Mouse (Mus musculus) forebrain, embryonic 14.5 days (tissue): ENCODE data around the gene Btk. TPM values are rescaled to one million over a fixed set of nuclear protein-coding genes. Genes with fewer than 3 reads are reported as not detected.

ENCODE experiments used
- ATAC-seq: fragments of 200-750 bp; cut with Nextera tagmentation; 2 replicates; pipeline ENCODE4 v1.8.0; 2017; ENCODE audit warnings: mild to moderate bottlenecking, moderate library complexity
- DNase-seq: peaks from one replicate; pipeline ENCODE4 v3.0.0-alpha.2; 2015; ENCODE audit warnings: low spot score
- H3K27ac ChIP-seq: fragments of 300-500 bp; sonication (generic); 2 replicates; pipeline ENCODE4 v1.5.1; 2014; ENCODE audit warnings: low read depth, mild to moderate bottlenecking, control low read depth, low read length, moderate library complexity
- H3K27me3 ChIP-seq: fragments of 300-500 bp; sonication (generic); replicated peaks from 2 replicates; pipeline ENCODE4 v1.6.1; 2014; ENCODE audit warnings: low read length, control low read depth, mixed read lengths; ENCODE audit not compliant: control insufficient read depth, insufficient read depth
- H3K36me3 ChIP-seq: fragments of 300-500 bp; sonication (generic); 2 replicates; pipeline ENCODE4 v1.6.1; 2014; ENCODE audit warnings: low read length, control low read depth; ENCODE audit not compliant: control insufficient read depth, insufficient read depth
- H3K4me1 ChIP-seq: fragments of 300-500 bp; sonication (generic); 2 replicates; pipeline ENCODE4 v1.6.1; 2014; ENCODE audit warnings: antibody characterized with exemption, low read length, control low read depth; ENCODE audit not compliant: control insufficient read depth, insufficient read depth
- H3K4me2 ChIP-seq: fragments of 300-500 bp; sonication (generic); 2 replicates; pipeline ENCODE4 v1.6.1; 2014; ENCODE audit warnings: mild to moderate bottlenecking, control low read depth, low read length
- H3K4me3 ChIP-seq: fragments of 300-500 bp; sonication (generic); 2 replicates; pipeline ENCODE4 v1.5.1; 2014; ENCODE audit warnings: low read depth, low read length, control low read depth
- H3K9ac ChIP-seq: fragments of 300-500 bp; sonication (generic); 2 replicates; pipeline ENCODE4 v1.6.1; 2014; ENCODE audit warnings: mild to moderate bottlenecking, low read length, control low read depth, moderate library complexity
- H3K9me3 ChIP-seq: fragments of 300-500 bp; sonication (generic); replicated peaks from 2 replicates; pipeline ENCODE4 v1.6.1; 2016; ENCODE audit warnings: low read length, control low read depth, mixed read lengths; ENCODE audit not compliant: control insufficient read depth
- WGBS: fragments of 180-500 bp; shearing (Covaris S2); extraction: QIAGEN DNeasy Blood & Tissue Kit; methylation state at CpG from one replicate; pipeline ENCODE4 v1.1.7; 2014; 5-methylcytosine and 5-hydroxymethylcytosine counted together
- polyA plus RNA-seq: library from polyadenylated mRNA; unstranded; fragments of >200 nt; fragmentation: Nextera tagmentation; extraction: Ambion mirVana; gene quantifications from 2 replicates; pipeline ENCODE4 v1.2.1, GENCODE M21; 2014

Gene Btk
- polyA plus RNA-seq, 1 experiment from 2014 or later, result 0.28 TPM

DNA sequence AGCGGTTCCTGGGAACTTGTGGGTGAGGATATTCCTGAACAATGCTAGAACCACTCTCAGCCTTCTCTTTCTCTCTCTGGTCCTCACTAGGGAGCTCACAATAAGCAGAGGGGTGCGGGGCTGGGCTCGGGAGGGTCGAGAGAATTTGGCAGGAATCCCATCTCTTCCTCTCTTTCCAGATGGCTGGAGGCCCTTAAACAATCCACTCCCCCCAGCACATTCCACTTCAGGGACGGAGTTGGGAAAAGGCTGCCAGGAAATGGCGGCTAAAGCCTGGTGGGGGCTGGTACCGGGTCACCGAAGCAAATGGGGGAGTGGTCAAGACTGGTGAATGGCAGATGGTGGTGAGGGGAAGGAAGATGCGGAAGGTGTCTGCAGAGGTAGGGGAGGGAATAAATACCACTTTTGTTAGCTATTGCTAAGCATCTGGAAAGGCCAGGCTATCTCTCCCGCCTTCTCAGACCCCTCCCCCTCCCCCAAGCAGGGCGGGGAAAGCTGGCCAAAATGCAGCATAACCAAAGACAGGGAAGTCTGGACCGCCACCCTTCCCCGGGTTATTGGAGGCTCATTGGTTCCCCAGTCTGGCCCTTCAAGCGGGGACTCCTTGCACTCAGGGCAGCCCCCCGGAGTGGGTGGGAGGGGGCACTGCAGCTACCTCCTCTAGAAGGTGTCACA, 29.1 kb upstream of the Btk start:
- no peaks in the 10 kb centered on the region for H3K9me3 ChIP-seq
- H3K27ac ChIP-seq, result peak overlapping the region; percentile 82
- H3K4me1 ChIP-seq, result no peaks in the 10 kb centered on the region
- ATAC-seq, result peak; percentile 92
- H3K9ac ChIP-seq, result peak overlapping the region; percentile 49
- WGBS, result 22% methylated on average over 14 of the region's 15 CpGs
- H3K4me3 ChIP-seq, result peak overlapping the region; percentile 17; the same call in 1 of the 2 replicates
- DNase-seq, result peak; percentile 86
- H3K27me3 ChIP-seq, result no peaks in the 10 kb centered on the region
- H3K36me3 ChIP-seq, result peaks cover under 1% of the 10 kb centered on the region; the same call in 1 of the 2 replicates
- H3K4me2 ChIP-seq, result peak overlapping the region; percentile 48

DNA sequence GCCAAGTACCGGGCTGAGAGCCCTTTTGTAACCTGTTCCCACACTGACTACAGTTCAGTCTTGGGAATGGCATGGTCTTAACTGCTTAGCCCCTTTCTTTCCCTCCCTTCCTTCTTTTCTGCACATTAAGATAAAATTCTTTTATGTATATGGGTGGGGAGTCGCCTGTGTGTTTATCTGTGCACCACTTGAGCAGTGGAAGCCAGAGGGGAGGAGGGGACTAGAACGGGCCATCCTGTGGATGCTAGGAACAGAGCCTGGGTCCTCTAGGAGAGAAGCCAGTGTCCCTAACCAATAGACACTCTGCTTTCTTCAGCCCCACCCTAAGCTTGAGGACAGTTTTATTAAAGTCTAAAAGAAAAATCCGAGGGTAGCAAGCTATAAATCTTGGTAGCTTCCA, 27.6 kb upstream of the Btk start:
- Histone ChIP-seq H3K4me3 (no peak overlapping the region), H3K27ac (no peak overlapping the region)
- WGBS, result 84% methylated on average over 4 of the region's 4 CpGs

DNA sequence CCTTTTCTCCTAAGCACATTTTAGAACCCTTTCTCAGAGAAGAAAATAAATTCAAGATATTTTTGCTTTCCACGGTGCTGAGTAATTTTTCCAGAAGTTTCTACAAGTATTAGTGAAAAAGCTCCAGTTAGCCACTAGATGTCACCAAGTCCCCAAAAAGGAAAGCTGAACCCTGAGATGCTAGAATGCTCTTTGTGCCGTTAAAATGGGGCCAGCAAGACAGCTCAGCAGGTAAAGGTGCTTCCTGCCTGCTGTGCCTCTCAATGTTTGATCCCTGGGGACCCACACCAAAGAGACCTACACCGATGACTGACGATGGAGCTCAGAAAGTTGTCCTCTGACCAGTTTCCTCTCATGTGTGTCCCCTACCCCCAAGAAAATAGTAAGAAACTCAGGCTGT, 26.1 kb upstream of the Btk start:
- no peak overlapping the region for H3K4me2 ChIP-seq
- H3K27ac ChIP-seq, result no peak overlapping the region
- peak; percentile 67 for DNase-seq
- H3K9ac ChIP-seq, result no peak overlapping the region
- 53% methylated on average over 4 of the region's 4 CpGs for WGBS
- no peaks in the 10 kb centered on the region for H3K9me3 ChIP-seq
- H3K27me3 ChIP-seq, result no peaks in the 10 kb centered on the region
- H3K4me3 ChIP-seq, result no peak overlapping the region
- 0 out of 2 replicates have a peak, but pooled peaks have one; percentile 19 for ATAC-seq
- H3K4me1 ChIP-seq, result no peaks in the 10 kb centered on the region
- H3K36me3 ChIP-seq, result peaks cover 4% of the 10 kb centered on the region; the same call in 1 of the 2 replicates

More for the DNA sequence above, 27.6 kb upstream of the Btk start:
- DNase-seq (no peak), ATAC-seq (no peak)
- H3K4me2 ChIP-seq, result no peak overlapping the region
- no peak overlapping the region for H3K9ac ChIP-seq
- H3K27me3 ChIP-seq, result no peaks in the 10 kb centered on the region
- no peaks in the 10 kb centered on the region for H3K4me1 ChIP-seq
- no peaks in the 10 kb centered on the region for H3K9me3 ChIP-seq
- H3K36me3 ChIP-seq, result peaks cover 4% of the 10 kb centered on the region; the same call in 1 of the 2 replicates

DNA sequence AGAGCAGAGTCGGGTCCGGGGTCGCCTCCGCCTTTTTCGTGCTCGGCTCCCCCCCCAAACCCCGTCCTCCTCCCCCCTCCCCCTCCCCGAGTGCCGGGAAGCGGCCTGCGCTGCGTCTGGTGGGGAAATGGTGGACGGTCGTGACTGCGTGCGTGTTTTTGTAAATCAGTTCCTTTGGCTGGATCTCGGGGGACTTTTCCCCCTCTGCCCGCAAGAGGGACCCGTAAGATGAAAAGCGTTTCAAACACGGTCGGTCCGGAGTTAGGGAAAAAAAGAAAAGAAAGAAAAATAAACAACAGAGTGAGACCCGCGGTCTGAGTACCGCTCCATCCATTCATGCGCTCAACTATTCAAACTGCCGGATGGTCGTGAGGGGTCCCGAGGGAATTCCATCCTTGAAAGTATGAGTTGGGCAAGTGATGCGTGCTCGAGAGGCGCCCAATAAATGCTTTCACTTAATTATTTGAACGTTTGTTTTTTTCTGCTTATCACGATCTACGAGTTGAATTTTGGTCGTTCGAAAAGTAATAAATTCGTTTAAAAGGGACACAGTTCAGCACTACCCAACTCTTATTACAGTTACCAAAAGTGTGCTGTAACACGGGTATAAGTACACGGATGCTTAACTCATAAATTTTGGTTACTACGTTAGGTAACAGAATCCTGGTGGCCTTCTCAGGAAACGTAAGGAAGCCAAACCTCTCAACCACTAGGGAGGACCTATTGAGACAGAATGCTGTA, 18.2 kb upstream of the Btk start:
- no peaks in the 10 kb centered on the region for H3K9me3 ChIP-seq
- no peaks in the 10 kb centered on the region; the same call in 1 of the 2 replicates for H3K36me3 ChIP-seq
- H3K4me2 ChIP-seq, result peak overlapping the region; percentile 52
- peak overlapping the region; percentile 66 for H3K9ac ChIP-seq
- 29% methylated on average over 40 of the region's 43 CpGs for WGBS
- H3K4me3 ChIP-seq, result peak overlapping the region; percentile 45
- H3K4me1 ChIP-seq, result peaks cover 3% of the 10 kb centered on the region
- ATAC-seq (peak; percentile 85), DNase-seq (peak; percentile 60)
- H3K27ac ChIP-seq, result peak overlapping the region; percentile 93
- no peaks in the 10 kb centered on the region for H3K27me3 ChIP-seq

DNA sequence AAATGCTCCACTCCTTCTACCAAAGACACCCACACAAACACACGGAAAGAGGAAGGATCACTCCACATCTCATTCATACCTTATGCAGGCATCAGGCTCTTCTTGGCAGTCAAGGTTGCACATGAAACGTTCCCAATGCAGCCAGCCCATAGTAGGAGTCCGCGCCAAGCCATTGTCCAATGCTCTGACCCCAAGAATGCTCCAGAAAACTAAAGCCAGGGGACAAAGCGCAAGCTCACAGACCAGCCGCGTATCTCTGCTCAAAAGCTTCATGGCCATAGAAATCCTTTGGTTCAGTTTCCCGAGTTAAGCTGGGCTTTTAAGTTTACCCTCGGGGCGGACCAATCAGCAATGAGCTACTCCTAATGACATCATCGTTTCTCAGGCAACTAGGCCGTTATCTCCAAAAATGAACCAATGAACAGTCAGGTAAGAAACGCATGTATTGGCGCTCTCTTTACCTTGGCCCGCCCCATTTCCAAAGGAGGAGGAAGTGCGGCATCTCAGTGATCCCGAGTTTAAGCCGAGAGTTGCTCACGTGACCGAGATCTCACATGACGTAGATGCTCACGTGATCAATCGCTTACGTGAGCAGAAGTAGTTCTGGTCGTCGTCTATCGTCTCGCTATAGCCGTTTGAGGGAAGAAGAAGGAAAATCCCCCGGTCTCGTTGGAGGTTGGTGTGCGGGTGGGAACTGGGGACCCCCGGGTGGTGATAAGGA, 17.4 kb upstream of the Btk start, which contains the start of the genes Gla and Hnrnph2:
Gene Gla, minus strand, starts transcription at position 467 of the 721 bp plus-strand sequence.
Gene Hnrnph2, plus strand, starts transcription at position 521 of the 721 bp plus-strand sequence.
- peaks cover 3% of the 10 kb centered on the region for H3K4me1 ChIP-seq
- ATAC-seq, result peak; percentile 98
- H3K9ac ChIP-seq, result peak within 1 kb of the TSS; percentile 66
- 30% methylated on average over 33 of the region's 33 CpGs for WGBS
- DNase-seq, result peak; percentile 98
- H3K27me3 ChIP-seq, result no peaks in the 10 kb centered on the region
- peak within 1 kb of the TSS; percentile 45 for H3K4me3 ChIP-seq
- H3K27ac ChIP-seq, result peak within 1 kb of the TSS; percentile 93
- H3K36me3 ChIP-seq, result no peaks in the 10 kb centered on the region; the same call in 1 of the 2 replicates
- no peaks in the 10 kb centered on the region for H3K9me3 ChIP-seq
- peak within 1 kb of the TSS; percentile 56 for H3K4me2 ChIP-seq

DNA sequence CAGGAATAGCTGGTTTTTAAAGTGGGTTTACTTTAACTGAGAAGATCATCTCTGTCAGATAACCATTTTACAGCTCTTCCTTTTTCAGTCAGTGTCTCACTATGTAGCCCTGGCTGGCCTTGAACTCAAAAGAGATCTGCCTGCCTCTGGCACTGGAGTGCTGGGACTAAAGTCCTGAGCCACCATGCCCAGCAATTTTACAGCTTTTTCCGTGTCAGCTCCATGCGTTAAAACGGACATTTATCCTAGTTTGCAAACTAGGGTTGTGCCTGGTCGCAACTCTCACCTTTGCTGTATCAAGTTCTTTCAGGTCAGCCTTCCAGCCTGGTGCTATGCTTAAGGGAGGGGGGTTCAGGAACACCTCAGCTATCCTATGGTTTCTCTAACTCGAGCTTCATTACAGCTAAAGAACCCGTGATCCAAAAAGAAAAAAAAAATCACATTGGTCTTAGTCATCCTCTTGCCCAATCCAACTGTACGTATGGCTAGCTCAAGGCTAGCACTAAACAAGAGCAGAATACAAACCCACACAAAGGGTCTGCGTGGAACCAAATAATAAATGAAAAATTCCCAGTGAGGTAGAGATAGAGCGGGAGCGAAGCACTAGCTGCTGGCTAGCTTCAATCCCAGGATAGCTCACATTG, 16.7 kb upstream of the Btk start:
- DNase-seq (no peak), ATAC-seq (0 out of 2 replicates have a peak, but pooled peaks have one; percentile 1)
- H3K4me1 ChIP-seq, result peaks cover 3% of the 10 kb centered on the region
- H3K36me3 ChIP-seq, result no peaks in the 10 kb centered on the region; the same call in 1 of the 2 replicates
- H3K27ac ChIP-seq, result 0 out of 2 replicates have a peak overlapping the region, but pooled peaks have one; percentile 22
- H3K27me3 ChIP-seq, result no peaks in the 10 kb centered on the region
- no peaks in the 10 kb centered on the region for H3K9me3 ChIP-seq
- H3K4me2 ChIP-seq, result peak overlapping the region; percentile 56
- WGBS, result 32% methylated on average over 10 of the region's 10 CpGs
- peak overlapping the region; percentile 52 for H3K9ac ChIP-seq
- peak overlapping the region; percentile 45 for H3K4me3 ChIP-seq

DNA sequence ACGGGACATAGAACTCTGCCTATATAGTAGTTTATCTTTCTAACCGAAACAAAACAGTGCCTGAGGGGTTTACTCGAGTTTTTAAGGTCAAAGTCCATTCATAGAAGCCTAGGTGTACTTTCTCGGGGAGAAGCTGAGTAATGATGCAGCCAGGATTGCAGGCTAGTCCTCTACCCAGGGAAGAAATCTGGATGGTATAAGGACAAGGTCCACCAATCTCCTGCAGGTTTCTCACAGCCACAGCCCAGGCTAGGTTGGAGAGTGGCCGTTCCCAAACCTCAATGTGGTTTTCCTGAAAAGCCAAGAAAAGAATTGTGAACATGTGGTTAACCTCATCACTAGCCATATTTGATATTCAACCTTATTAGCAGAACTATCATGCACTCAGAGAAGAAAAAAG, 6.5 kb upstream of the Btk start:
- H3K27ac ChIP-seq, result no peak overlapping the region
- ATAC-seq, result no peak
- WGBS, result 70% methylated on average over 5 of the region's 5 CpGs

DNA sequence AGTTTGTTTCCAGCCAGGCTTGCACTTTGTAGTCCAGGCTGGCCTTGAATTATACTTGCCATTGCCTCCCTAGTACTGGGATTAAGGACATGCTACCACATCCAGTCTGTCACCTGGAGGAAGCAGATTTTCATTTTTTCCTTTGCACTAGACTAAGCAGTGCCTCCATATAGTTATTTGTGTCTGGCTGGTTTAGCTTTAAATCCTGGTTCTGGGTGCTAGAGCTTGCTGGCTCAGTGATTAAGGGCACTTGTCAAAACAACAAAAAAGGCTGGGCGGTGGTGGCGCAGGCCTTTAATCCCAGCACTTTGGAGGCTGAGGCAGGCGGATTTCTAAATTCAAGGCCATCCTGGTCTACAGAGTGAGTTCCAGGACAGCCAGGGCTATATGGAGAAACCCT, 5.6 kb upstream of the Btk start:
- Histone ChIP-seq H3K27ac (no peak overlapping the region), H3K27me3 (no peaks in the 10 kb centered on the region), H3K4me2 (no peak overlapping the region), H3K36me3 (peaks cover 12% of the 10 kb centered on the region; the same call in 1 of the 2 replicates), H3K4me1 (no peaks in the 10 kb centered on the region; the same call in none of the 2 replicates), H3K9ac (no peak overlapping the region), H3K4me3 (no peak overlapping the region), H3K9me3 (no peaks in the 10 kb centered on the region)
- WGBS, result 82% methylated on average over 3 of the region's 3 CpGs
- ATAC-seq (no peak), DNase-seq (no peak)

More for the DNA sequence above, 6.5 kb upstream of the Btk start:
- Histone ChIP-seq H3K36me3 (peaks cover 12% of the 10 kb centered on the region; the same call in 1 of the 2 replicates), H3K4me3 (no peak overlapping the region), H3K4me2 (no peak overlapping the region), H3K9me3 (no peaks in the 10 kb centered on the region), H3K4me1 (no peaks in the 10 kb centered on the region; the same call in none of the 2 replicates), H3K9ac (no peak overlapping the region), H3K27me3 (no peaks in the 10 kb centered on the region)
- no peak for DNase-seq
